Mouse (Mus musculus) heart, postnatal 10 days (tissue): ENCODE data around the gene D11Wsu47e. TPM values are rescaled to one million over a fixed set of nuclear protein-coding genes. Genes with fewer than 3 reads are reported as not detected.
A peak's percentile ranks its signal among the peaks of the same experiment; 100 is the strongest.

Experiments used
- DNase-seq, 2 experiments: peaks; one replicate each; pipeline ENCODE4 v3.0.0; 2021
- intact Hi-C: fragments of 180-260 bp; cut with DNase I; formaldehyde crosslinking; loops from one replicate; pipeline ENCODE4 v1.15.1; 2025
- total RNA-seq, 2 experiments: library from RNA; stranded (reverse); gene quantifications; 2 replicates each; pipeline ENCODE4 v1.2.3; 2021

D11Wsu47e gene
- total RNA-seq, 2 experiments from 2014 or later, result 7.1 to 8.4 TPM

DNA sequence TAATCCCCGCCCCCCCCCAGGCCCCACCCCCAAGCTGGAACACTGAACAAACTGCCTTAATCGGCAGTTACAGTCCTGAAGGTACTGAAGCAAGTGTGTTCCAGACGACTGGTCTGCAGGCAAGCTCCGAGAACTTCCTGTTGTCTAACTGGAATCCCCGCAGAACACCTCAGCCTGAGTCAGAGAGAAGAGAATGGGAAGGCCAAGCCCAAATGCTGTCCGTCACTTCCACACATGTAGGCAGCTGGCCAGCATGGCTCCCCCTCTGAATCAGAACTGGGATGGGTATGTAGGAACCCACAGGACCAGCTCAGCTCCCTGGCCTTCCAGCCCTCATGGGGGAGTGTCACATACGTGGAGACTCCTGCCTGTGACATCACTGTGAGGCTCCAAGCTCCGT is 45.7 kb downstream of the D11Wsu47e start:
- intact Hi-C loops, result no loop called here
- DNase-seq, result no peak

DNA sequence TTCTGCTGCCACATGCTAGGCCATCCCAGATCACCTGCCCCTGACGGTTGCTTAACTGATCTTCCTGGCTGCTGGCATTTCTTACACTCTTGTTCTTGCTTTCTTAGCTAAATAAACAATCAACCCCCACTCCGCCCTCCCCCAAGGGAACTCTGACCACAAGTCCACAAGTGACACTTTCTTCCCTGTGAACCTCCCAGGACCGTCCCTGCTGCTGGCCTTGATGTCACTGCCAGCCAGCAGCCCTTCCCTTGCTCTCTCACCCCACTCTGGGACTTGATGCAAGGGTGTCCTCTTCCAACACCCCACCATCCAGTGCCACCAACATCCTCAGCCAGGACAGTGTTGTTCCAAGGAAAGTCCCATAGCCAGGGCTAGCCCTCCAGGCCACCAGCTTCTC is 46.7 kb downstream of the D11Wsu47e start:
- DNase-seq, result no peak
- intact Hi-C loops, result no loop called here

DNA sequence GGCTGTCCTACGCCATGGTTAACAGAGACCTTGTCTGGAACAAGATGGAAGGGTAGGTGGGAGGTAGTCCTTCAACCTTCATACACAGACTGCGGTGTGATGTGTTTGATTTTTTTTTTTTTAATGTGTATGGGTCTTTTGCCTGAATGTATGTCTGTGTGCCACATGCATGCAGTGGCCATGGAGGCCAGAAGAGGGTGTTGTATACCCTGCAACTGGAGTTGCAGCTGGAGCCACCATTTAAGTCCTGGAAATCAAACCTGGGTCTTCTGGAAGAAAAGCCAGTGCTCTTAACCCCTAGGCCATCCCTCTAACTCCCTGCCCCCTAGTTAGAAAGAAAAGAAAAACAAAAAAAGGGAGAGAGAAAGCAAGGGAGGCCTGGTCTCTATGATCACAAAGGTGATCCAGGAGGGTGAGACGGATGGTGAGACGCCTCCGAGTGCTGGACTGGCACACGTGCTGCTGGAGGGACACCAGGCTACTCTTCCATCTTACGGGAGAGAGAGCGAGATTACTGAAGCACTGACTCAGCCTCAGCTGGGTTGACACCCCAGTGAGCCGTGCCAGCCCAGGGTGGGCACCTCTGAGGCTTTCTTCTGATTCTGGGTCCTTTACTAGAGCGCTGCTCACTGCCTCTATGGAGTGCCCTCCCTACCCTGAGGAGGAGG is 47.9 kb downstream of the D11Wsu47e start:
- DNase-seq, result no peak
- intact Hi-C loops, result loop anchor here (2.0 kb wide), 1 partner anchor 27 kb away; no protein-coding TSS in a partner anchor

DNA sequence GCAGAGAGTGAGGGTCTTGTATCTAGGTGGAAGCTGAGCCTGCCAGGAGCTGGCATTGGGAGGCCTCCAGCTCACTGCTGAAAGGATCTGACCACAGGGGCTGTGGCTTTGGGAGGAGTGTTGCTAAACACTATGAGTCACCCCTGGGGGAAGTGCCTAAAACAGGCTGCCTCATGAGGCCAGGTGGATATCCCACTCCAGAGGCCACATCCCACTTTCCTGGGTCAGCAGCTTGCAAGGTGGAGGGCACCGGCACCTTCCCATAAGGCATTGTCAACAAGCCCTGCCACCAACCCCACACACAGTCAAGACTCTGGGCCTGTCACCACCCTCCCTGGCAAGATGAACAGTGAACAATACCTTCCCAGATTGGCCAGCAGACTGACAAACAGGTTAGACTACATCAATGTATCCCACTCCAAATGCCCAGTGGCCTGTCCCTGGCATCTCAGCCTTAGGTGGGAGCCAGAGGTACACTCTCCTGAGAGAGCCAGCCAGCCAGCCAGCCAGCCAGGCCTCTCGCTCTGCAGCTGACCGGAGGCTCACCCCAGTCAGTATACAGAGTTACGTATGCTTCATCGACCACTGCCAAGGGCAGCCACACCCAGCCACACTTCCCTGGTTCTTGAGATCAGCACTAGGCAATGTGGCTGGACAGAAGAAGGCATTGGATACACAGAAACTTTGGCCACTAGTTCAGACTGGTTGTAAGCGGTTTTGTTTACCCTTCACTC is 49.6 kb downstream of the D11Wsu47e start:
- DNase-seq, result no peak
- intact Hi-C loops, result loop anchor here (2.0 kb wide), 1 partner anchor 29 kb away; no protein-coding TSS in a partner anchor

- DNase-seq, result no peak
- intact Hi-C loops, result no loop called here
These were observed 50.9 kb downstream of the D11Wsu47e start for GRCm38 (mm10) chr11:113735151-113735550.

DNA sequence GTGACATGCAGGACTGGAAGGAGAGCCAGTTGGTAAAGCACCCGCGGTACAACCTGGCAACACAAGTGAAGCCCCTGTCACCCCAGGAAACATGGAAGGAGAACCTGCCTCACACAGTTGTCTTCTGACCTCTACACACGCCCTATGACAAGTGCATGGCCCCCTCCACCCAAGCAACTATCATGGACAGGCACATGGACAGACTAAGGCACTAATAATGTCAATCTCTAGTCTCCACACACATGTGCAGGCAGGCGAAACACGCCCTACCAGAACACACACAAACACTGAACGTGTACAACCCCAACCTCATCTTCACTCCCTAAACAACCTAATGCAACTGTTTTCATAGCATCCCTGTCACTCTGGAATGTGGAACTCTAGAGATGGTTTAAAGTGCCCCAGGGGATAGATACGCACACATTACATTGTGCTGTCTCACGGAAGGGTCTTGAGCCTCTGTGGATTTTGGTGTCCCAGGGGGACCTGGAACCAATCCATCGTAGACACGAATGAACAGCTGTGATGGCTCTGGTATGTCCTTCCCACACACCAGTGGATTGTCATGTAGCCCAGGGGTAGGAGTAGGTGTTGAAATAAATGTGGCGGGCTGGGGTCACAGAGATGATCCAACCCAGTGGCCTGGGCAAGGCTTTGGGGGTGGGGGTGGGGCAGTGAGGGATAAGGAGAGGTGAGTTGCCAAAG is 52.8 kb downstream of the D11Wsu47e start:
- intact Hi-C loops, result no loop called here
- DNase-seq, result no peak

DNA sequence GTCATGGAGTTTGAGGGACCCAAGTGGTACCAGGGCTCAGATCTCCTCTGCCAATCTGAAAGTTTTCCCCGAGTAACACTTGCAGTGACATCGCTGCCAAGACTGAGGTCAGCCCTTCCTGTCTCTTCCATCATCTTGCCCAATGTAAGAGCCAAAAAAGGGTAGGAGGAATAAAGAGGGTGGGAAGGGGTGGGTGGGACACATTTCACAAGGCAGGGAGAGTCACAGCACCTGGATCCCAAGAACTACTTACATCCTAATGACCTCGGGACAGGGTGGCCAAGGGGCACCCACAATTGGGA is 53.3 kb downstream of the D11Wsu47e start:
- intact Hi-C loops, result no loop called here
- no peak for DNase-seq

GRCm38 (mm10) chr11:113737912-113738311 is 53.7 kb downstream of the D11Wsu47e start:
- intact Hi-C loops, result no loop called here
- DNase-seq, result no peak

- intact Hi-C loops, result no loop called here
- peak in 1 of 2 experiments; percentile 61 for DNase-seq
These were observed 55.0 kb downstream of the D11Wsu47e start for GRCm38 (mm10) chr11:113739213-113739612.

DNA sequence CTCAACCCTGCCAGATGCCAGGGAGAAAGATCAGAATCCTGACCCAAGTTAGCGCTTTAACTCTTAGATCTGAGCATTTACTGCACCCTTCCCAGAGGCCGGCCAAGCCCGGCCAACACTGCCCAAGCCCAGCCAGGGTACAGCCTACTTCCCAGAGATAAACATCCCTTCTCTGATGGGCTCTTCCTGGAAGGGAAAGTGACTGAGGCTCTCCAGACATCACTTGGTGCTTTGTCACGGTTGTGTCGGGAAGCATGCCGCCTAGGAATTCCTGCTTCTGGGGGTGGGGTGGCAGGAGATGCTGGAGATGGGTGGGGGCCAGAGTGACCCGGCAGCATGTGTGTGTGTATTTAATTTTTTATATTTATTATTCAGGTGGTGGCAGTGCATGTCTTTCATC is 55.9 kb downstream of the D11Wsu47e start:
- DNase-seq, result no peak
- intact Hi-C loops, result no loop called here

DNA sequence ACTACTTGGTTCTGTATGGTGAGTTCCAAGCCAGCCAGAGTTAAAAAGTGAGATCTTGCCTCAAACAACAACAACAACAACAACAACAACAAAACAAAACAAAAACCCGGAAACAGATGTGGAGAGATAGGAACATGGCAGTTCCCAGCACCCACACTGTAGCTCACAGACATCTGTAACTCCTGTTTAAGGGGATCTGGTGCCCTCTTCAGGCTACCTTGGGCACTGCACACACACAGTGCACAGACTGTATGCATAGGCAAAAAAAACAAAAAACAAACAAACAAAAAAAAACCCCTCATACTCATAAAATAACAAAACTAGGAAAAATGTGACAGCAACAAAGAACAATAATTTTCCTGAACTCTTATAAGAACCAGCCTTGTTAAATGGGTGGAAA is 58.8 kb downstream of the D11Wsu47e start:
- no peak for DNase-seq
- intact Hi-C loops, result no loop called here

Other genes starting within 250 kb of the D11Wsu47e start
- not detected for gene Sstr2, start 65.1 kb upstream of the D11Wsu47e start, total RNA-seq
- gene Cog1, start 35.2 kb upstream of the D11Wsu47e start, total RNA-seq, result 10 to 100 TPM; 17.1 to 18.1 TPM
- 1 to 10 TPM; 6.2 to 8.1 TPM for gene Slc39a11, start 34.3 kb upstream of the D11Wsu47e start, total RNA-seq
- 10 to 100 TPM; 21.1 TPM for gene Fam104a, start 257 bp upstream of the D11Wsu47e start, total RNA-seq
- not detected for gene Cpsf4l, start 25.6 kb downstream of the D11Wsu47e start, total RNA-seq
- gene Cdc42ep4, start 67.5 kb downstream of the D11Wsu47e start, total RNA-seq, result 10 to 100 TPM; 23.6 to 33.0 TPM